Mouse (Mus musculus) MEL (cell line): ENCODE data around the gene Hsp90aa1. TPM values are rescaled to one million over a fixed set of nuclear protein-coding genes. Genes with fewer than 3 reads are reported as not detected.

Source experiments
- DNase-seq: peaks from one replicate; pipeline ENCODE4 v3.0.0; 2011; ENCODE audit warnings: low read depth, low spot score
- H3K27ac ChIP-seq: 2 replicates; pipeline ENCODE4 v1.5.1; 2012; ENCODE audit warnings: low read depth, mild to moderate bottlenecking, control low read depth, low read length, moderate library complexity; ENCODE audit not compliant: control insufficient read depth
- H3K27me3 ChIP-seq, 2 experiments: fragments of 150-350 bp in 1 of 2; sonication (generic) in 1 of 2; 2 replicates each; pipeline ENCODE4 v1.6.1; 2012; ENCODE audit warnings: low read length in 2 of 2, mild to moderate bottlenecking in 2 of 2, improper control_type of control experiment in 1 of 2, moderate library complexity in 1 of 2; ENCODE audit not compliant: insufficient read depth in 2 of 2, control insufficient read depth in 1 of 2
- H3K36me3 ChIP-seq, 2 experiments: 2 replicates each; pipeline ENCODE4 v1.6.1; 2012 to 2014; ENCODE audit warnings: low read length in 2 of 2, improper control_type of control experiment in 1 of 2, inconsistent platforms in 1 of 2, mild to moderate bottlenecking in 1 of 2; ENCODE audit not compliant: insufficient read depth in 2 of 2, control insufficient read depth in 1 of 2
- H3K4me1 ChIP-seq, 2 experiments: fragments of 150-350 bp in 1 of 2; sonication (generic) in 1 of 2; 2 replicates each; pipeline ENCODE4 v1.6.1; 2012; ENCODE audit warnings: low read length in 2 of 2, improper control_type of control experiment in 1 of 2, mild to moderate bottlenecking in 1 of 2; ENCODE audit not compliant: insufficient read depth in 2 of 2, control insufficient read depth in 1 of 2
- H3K4me3 ChIP-seq, 2 experiments: fragments of 150-350 bp in 1 of 2; sonication (generic) in 1 of 2; 2 replicates each; pipeline ENCODE4 v1.5.1; 2012; ENCODE audit warnings: low read depth in 2 of 2, low read length in 2 of 2, mild to moderate bottlenecking in 2 of 2, moderate library complexity in 2 of 2, control low read depth in 1 of 2, improper control_type of control experiment in 1 of 2; ENCODE audit not compliant: control insufficient read depth in 1 of 2, insufficient read depth in 1 of 2
- H3K79me2 ChIP-seq: 2 replicates; pipeline ENCODE4 v1.6.1; 2012; ENCODE audit warnings: mild to moderate bottlenecking, low read length, moderate library complexity; ENCODE audit not compliant: control insufficient read depth, poor library complexity, insufficient read depth
- H3K9ac ChIP-seq: 2 replicates; pipeline ENCODE4 v1.6.1; 2012; ENCODE audit warnings: low read depth, mild to moderate bottlenecking, control low read depth, low read length, moderate library complexity; ENCODE audit not compliant: control insufficient read depth, poor library complexity, severe bottlenecking
- H3K9me3 ChIP-seq: fragments of 150-350 bp; sonication (generic); replicated peaks from 2 replicates; pipeline ENCODE4 v1.6.1; 2012; ENCODE audit warnings: mild to moderate bottlenecking, low read length, improper control_type of control experiment, moderate library complexity; ENCODE audit not compliant: insufficient read depth
- CHD1 ChIP-seq: IDR thresholded peaks from 2 replicates; pipeline ENCODE4 v1.6.1; 2012; ENCODE audit warnings: low read depth, mild to moderate bottlenecking, inconsistent platforms, low read length, improper control_type of control experiment
- CHD2 ChIP-seq: IDR thresholded peaks from 2 replicates; pipeline ENCODE4 v1.6.1; 2011; ENCODE audit warnings: low read length, improper control_type of control experiment
- CTCF ChIP-seq, 3 experiments: IDR thresholded peaks in 2 of 3; conservative IDR thresholded peaks in 1 of 3; 2 replicates each; pipeline ENCODE4 v1.5.1; 2011 to 2012; ENCODE audit warnings: low read length in 3 of 3, low read depth in 2 of 3, mild to moderate bottlenecking in 2 of 3, improper control_type of control experiment in 1 of 3, inconsistent platforms in 1 of 3, mixed read lengths in 1 of 3, moderate library complexity in 1 of 3; ENCODE audit not compliant: control insufficient read depth in 1 of 3, insufficient read depth in 1 of 3, poor library complexity in 1 of 3, severe bottlenecking in 1 of 3
- ELF1 ChIP-seq: IDR thresholded peaks from 2 replicates; pipeline ENCODE4 v1.6.1; 2014; ENCODE audit warnings: low read depth, mild to moderate bottlenecking, inconsistent platforms, low read length, improper control_type of control experiment, moderate library complexity
- EP300 ChIP-seq, 2 experiments: IDR thresholded peaks; 2 replicates each; pipeline ENCODE4 v1.6.1; 2011; ENCODE audit warnings: improper control_type of control experiment in 2 of 2, low read length in 2 of 2, low read depth in 1 of 2, mild to moderate bottlenecking in 1 of 2
- ETS1 ChIP-seq: IDR thresholded peaks from 2 replicates; pipeline ENCODE4 v1.6.1; 2012; ENCODE audit warnings: low read depth, mild to moderate bottlenecking, inconsistent platforms, low read length, improper control_type of control experiment, moderate library complexity
- GABPA ChIP-seq: IDR thresholded peaks from 2 replicates; pipeline ENCODE4 v1.6.1; 2012; ENCODE audit warnings: low read depth, mild to moderate bottlenecking, inconsistent platforms, low read length, improper control_type of control experiment, moderate library complexity
- JUND ChIP-seq: IDR thresholded peaks from 2 replicates; pipeline ENCODE4 v1.6.1; 2011; ENCODE audit warnings: low read depth, mild to moderate bottlenecking, improper control_type of control experiment, low read length
- KAT2A ChIP-seq: conservative IDR thresholded peaks from 2 replicates; pipeline ENCODE4 v1.6.1; 2012; ENCODE audit warnings: low read depth, low read length, improper control_type of control experiment, inconsistent platforms
- MAFK ChIP-seq: IDR thresholded peaks from 2 replicates; pipeline ENCODE4 v1.6.1; 2011; ENCODE audit warnings: low read depth, mild to moderate bottlenecking, low read length, improper control_type of control experiment, borderline replicate concordance
- MAX ChIP-seq: IDR thresholded peaks from 2 replicates; pipeline ENCODE4 v1.6.1; 2011; ENCODE audit warnings: low read length, improper control_type of control experiment
- MAZ ChIP-seq: IDR thresholded peaks from 2 replicates; pipeline ENCODE4 v1.6.1; 2012; ENCODE audit warnings: low read depth, mild to moderate bottlenecking, inconsistent platforms, low read length, improper control_type of control experiment
- MEF2A ChIP-seq: IDR thresholded peaks from 2 replicates; pipeline ENCODE4 v1.6.1; 2014; ENCODE audit warnings: low read depth, mild to moderate bottlenecking, inconsistent platforms, low read length, improper control_type of control experiment; ENCODE audit not compliant: poor library complexity, insufficient replicate concordance, severe bottlenecking; ENCODE audit errors: extremely low read depth
- MXI1 ChIP-seq: IDR thresholded peaks from 2 replicates; pipeline ENCODE4 v1.6.1; 2011; ENCODE audit warnings: mild to moderate bottlenecking, low read depth, low read length, improper control_type of control experiment
- MYB ChIP-seq: IDR thresholded peaks from 2 replicates; pipeline ENCODE4 v1.6.1; 2011; ENCODE audit warnings: mild to moderate bottlenecking, low read depth, low read length, improper control_type of control experiment
- MYC ChIP-seq: IDR thresholded peaks from 2 replicates; pipeline ENCODE4 v1.6.1; 2011; ENCODE audit warnings: low read depth, mild to moderate bottlenecking, low read length, improper control_type of control experiment, moderate library complexity
- NELFE ChIP-seq: IDR thresholded peaks from 2 replicates; pipeline ENCODE4 v1.6.1; 2011; ENCODE audit warnings: low read depth, low read length, improper control_type of control experiment
- NRF1 ChIP-seq: IDR thresholded peaks from 2 replicates; pipeline ENCODE4 v1.6.1; 2014; ENCODE audit warnings: low read depth, mild to moderate bottlenecking, inconsistent platforms, low read length, improper control_type of control experiment, moderate library complexity; ENCODE audit not compliant: poor library complexity, insufficient read depth, severe bottlenecking
- POLR2A ChIP-seq, 2 experiments: IDR thresholded peaks; 2 replicates each; pipeline ENCODE4 v1.6.1; 2011 to 2012; ENCODE audit warnings: low read length in 2 of 2, mild to moderate bottlenecking in 2 of 2, control low read depth in 1 of 2, improper control_type of control experiment in 1 of 2, low read depth in 1 of 2, moderate library complexity in 1 of 2; ENCODE audit not compliant: control insufficient read depth in 1 of 2, insufficient read depth in 1 of 2, poor library complexity in 1 of 2
- POLR2AphosphoS2 ChIP-seq: IDR thresholded peaks from 2 replicates; pipeline ENCODE4 v1.6.1; 2011; ENCODE audit warnings: low read length, improper control_type of control experiment
- POLR2AphosphoS5 ChIP-seq: IDR thresholded peaks from 2 replicates; pipeline ENCODE4 v1.6.1; 2012; ENCODE audit warnings: low read depth, borderline replicate concordance, mild to moderate bottlenecking, inconsistent platforms, low read length, moderate library complexity, mixed read lengths
- RAD21 ChIP-seq: IDR thresholded peaks from 2 replicates; pipeline ENCODE4 v1.6.1; 2011; ENCODE audit warnings: mild to moderate bottlenecking, low read depth, low read length, improper control_type of control experiment
- RCOR1 ChIP-seq: IDR thresholded peaks from 2 replicates; pipeline ENCODE4 v1.6.1; 2012; ENCODE audit warnings: low read depth, mild to moderate bottlenecking, inconsistent platforms, low read length, improper control_type of control experiment
- SIN3A ChIP-seq: IDR thresholded peaks from 2 replicates; pipeline ENCODE4 v1.6.1; 2012; ENCODE audit warnings: low read length, improper control_type of control experiment, inconsistent platforms
- SMC3 ChIP-seq: IDR thresholded peaks from 2 replicates; pipeline ENCODE4 v1.6.1; 2011; ENCODE audit warnings: low read depth, low read length, improper control_type of control experiment
- TBP ChIP-seq: IDR thresholded peaks from 2 replicates; pipeline ENCODE4 v1.8.0; 2011; ENCODE audit warnings: low read depth, low read length, improper control_type of control experiment
- TCF12 ChIP-seq: IDR thresholded peaks from 2 replicates; pipeline ENCODE4 v1.6.1; 2014; ENCODE audit warnings: low read depth, mild to moderate bottlenecking, inconsistent platforms, low read length, improper control_type of control experiment, moderate library complexity
- UBTF ChIP-seq: IDR thresholded peaks from 2 replicates; pipeline ENCODE4 v1.6.1; 2012; ENCODE audit warnings: low read depth, mild to moderate bottlenecking, inconsistent platforms, low read length, improper control_type of control experiment, moderate library complexity, borderline replicate concordance; ENCODE audit not compliant: insufficient read depth
- USF1 ChIP-seq: IDR thresholded peaks from 2 replicates; pipeline ENCODE4 v1.6.1; 2014; ENCODE audit warnings: low read depth, mild to moderate bottlenecking, inconsistent platforms, low read length, improper control_type of control experiment, moderate library complexity
- USF2 ChIP-seq, 2 experiments: IDR thresholded peaks; 2 replicates each; pipeline ENCODE4 v1.6.1; 2011 to 2012; ENCODE audit warnings: improper control_type of control experiment in 2 of 2, low read length in 2 of 2, borderline replicate concordance in 1 of 2, inconsistent platforms in 1 of 2, low read depth in 1 of 2, mild to moderate bottlenecking in 1 of 2; ENCODE audit not compliant: insufficient read depth in 1 of 2
- ZC3H11A ChIP-seq: IDR thresholded peaks from 2 replicates; pipeline ENCODE4 v1.6.1; 2012; ENCODE audit warnings: low read depth, mild to moderate bottlenecking, inconsistent platforms, low read length, improper control_type of control experiment
- ZKSCAN1 ChIP-seq: IDR thresholded peaks from 2 replicates; pipeline ENCODE4 v1.6.1; 2012; ENCODE audit warnings: low read depth, mild to moderate bottlenecking, inconsistent platforms, low read length, improper control_type of control experiment, moderate library complexity
- ZMIZ1 ChIP-seq: IDR thresholded peaks from 2 replicates; pipeline ENCODE4 v1.6.1; 2012; ENCODE audit warnings: low read depth, mild to moderate bottlenecking, inconsistent platforms, low read length, improper control_type of control experiment, moderate library complexity
- ZNF384 ChIP-seq: IDR thresholded peaks from 2 replicates; pipeline ENCODE4 v1.6.1; 2012; ENCODE audit warnings: low read depth, mild to moderate bottlenecking, inconsistent platforms, low read length, improper control_type of control experiment
- polyA plus RNA-seq, 2 experiments: library from polyadenylated mRNA; stranded (reverse) in 1 of 2; unstranded in 1 of 2; fragments of >175 nt in 1 of 2; fragments of >200 nt in 1 of 2; gene quantifications; 2 replicates each; pipeline versions ENCODE4 v1.2.1 to v1.2.4; 2012; ENCODE audit warnings: low replicate concordance in 2 of 2, low read depth in 1 of 2; ENCODE audit not compliant: insufficient read length in 2 of 2, insufficient read depth in 1 of 2, missing spikeins in 1 of 2
- total RNA-seq: library from RNA; depleted of rRNA; stranded (reverse); fragments of 300-350 nt; gene quantifications from 2 replicates; pipeline ENCODE4 v1.2.3, GENCODE M21; 2012

Gene Hsp90aa1
- total and polyA plus RNA-seq, 3 experiments: 913 to 1,509 (median 1,471) TPM

GRCm38 (mm10) chr12:110674243-110674642 lies 28.3 kb downstream of the Hsp90aa1 start:
- H3K36me3 ChIP-seq: no peaks in the 10 kb centered on the region
- no peaks in the 10 kb centered on the region for H3K79me2 ChIP-seq
- no peaks in the 10 kb centered on the region for H3K4me1 ChIP-seq
- no peaks in the 10 kb centered on the region for H3K9me3 ChIP-seq
- H3K9ac ChIP-seq: no peak overlapping the region
- TF ChIP-seq ZNF384: peak; percentile 66; the same call in 1 of the 2 replicates
- TF ChIP-seq POLR2AphosphoS5: no peak
- no peak for TF ChIP-seq NELFE
- peak; percentile 84 for TF ChIP-seq RAD21
- peak; percentile 76 for TF ChIP-seq MYC
- peak; percentile 92 for TF ChIP-seq SMC3
- TF ChIP-seq UBTF: no peak
- TF ChIP-seq ELF1: no peak
- TF ChIP-seq ZKSCAN1: no peak
- no peak for TF ChIP-seq ETS1
- peak; percentile 69 to 97 (median 87) for TF ChIP-seq CTCF (IDR thresholded peaks at IDR 0.05 in 2 of 3, conservative IDR thresholded peaks at IDR 0.05 in 1 of 3; ENCODE audit: control insufficient read depth in 1 of 3, insufficient read depth in 1 of 3, low read depth in 2 of 3, low read length in 3 of 3, poor library complexity in 1 of 3, severe bottlenecking in 1 of 3)
- TF ChIP-seq NRF1: no peak
- no peak for TF ChIP-seq MEF2A
- TF ChIP-seq MYB: no peak
- TF ChIP-seq POLR2AphosphoS2: no peak
- no peak for TF ChIP-seq TCF12
- no peak for TF ChIP-seq MAZ
- TF ChIP-seq USF2 (IDR thresholded peaks at IDR 0.05; ENCODE audit: borderline replicate concordance in 1 of 2, insufficient read depth in 1 of 2, low read depth in 1 of 2, low read length in 2 of 2): no peak
- TF ChIP-seq CHD1: no peak
- TF ChIP-seq ZC3H11A: peak; percentile 78
- TF ChIP-seq GABPA: no peak
- TF ChIP-seq POLR2A (IDR thresholded peaks at IDR 0.05; ENCODE audit: control insufficient read depth in 1 of 2, insufficient read depth in 1 of 2, low read depth in 1 of 2, low read length in 2 of 2, poor library complexity in 1 of 2): no peak
- no peak for TF ChIP-seq MXI1
- no peak for TF ChIP-seq KAT2A
- 0 out of 2 replicates have a peak, but pooled peaks have one; percentile 27 for TF ChIP-seq TBP
- TF ChIP-seq ZMIZ1: no peak
- TF ChIP-seq MAFK: no peak
- peak; percentile 59; the same call in 1 of the 2 replicates for TF ChIP-seq USF1
- TF ChIP-seq EP300 (IDR thresholded peaks at IDR 0.05; ENCODE audit: low read depth in 1 of 2, low read length in 2 of 2): no peak
- no peak for TF ChIP-seq RCOR1
- TF ChIP-seq JUND: no peak
- no peak for TF ChIP-seq MAX
- peak; percentile 38; the same call in 1 of the 2 replicates for TF ChIP-seq SIN3A
- no peak for TF ChIP-seq CHD2
- H3K27ac ChIP-seq: no peak overlapping the region
- H3K4me3 ChIP-seq: no peak overlapping the region
- peak; percentile 82 for DNase-seq
- H3K27me3 ChIP-seq: no peaks in the 10 kb centered on the region
